Mouse (Mus musculus): ENCODE results near the gene Nop9. TPM values are rescaled to one million over a fixed set of nuclear protein-coding genes. Genes with fewer than 3 reads are reported as not detected.

The Nop9 gene
- polyA plus RNA-seq, 1 experiment from 2014 or later: 47.2 TPM

Other genes with a start within 250 kb of the Nop9 start
- 0.31 and 0.39 TPM in 2 replicates for gene Cpne6, start 235.2 kb upstream of the Nop9 start, polyA plus RNA-seq (2015; fragmentation: Nextera tagmentation; extraction: Ambion mirVana)
- gene Nrl, start 220.7 kb upstream of the Nop9 start, polyA plus RNA-seq (2015; fragmentation: Nextera tagmentation; extraction: Ambion mirVana): 0.07 and 0.08 TPM in 2 replicates
- 4.7 and 5.6 TPM in 2 replicates for gene Pck2, start 205.4 kb upstream of the Nop9 start, polyA plus RNA-seq (2015; fragmentation: Nextera tagmentation; extraction: Ambion mirVana)
- gene Dcaf11, start 185.7 kb upstream of the Nop9 start, polyA plus RNA-seq (2015; fragmentation: Nextera tagmentation; extraction: Ambion mirVana): 50.3 and 55.9 TPM in 2 replicates
- gene A730061H03Rik, start 185.3 kb upstream of the Nop9 start, polyA plus RNA-seq (2015; fragmentation: Nextera tagmentation; extraction: Ambion mirVana): 2.1 and 3.2 TPM in 2 replicates
- 0.26 and 0.33 TPM in 2 replicates for gene Fitm1, start 170.1 kb upstream of the Nop9 start, polyA plus RNA-seq (2015; fragmentation: Nextera tagmentation; extraction: Ambion mirVana)
- gene Psme1, start 167.6 kb upstream of the Nop9 start, polyA plus RNA-seq (2015; fragmentation: Nextera tagmentation; extraction: Ambion mirVana): 281 and 294 TPM in 2 replicates
- gene Emc9, start 160.4 kb upstream of the Nop9 start, polyA plus RNA-seq (2015; fragmentation: Nextera tagmentation; extraction: Ambion mirVana): 4.8 and 5.6 TPM in 2 replicates
- 604 and 625 TPM in 2 replicates for gene Psme2, start 154.6 kb upstream of the Nop9 start, polyA plus RNA-seq (2015; fragmentation: Nextera tagmentation; extraction: Ambion mirVana)
- gene Rnf31, start 154.0 kb upstream of the Nop9 start, polyA plus RNA-seq (2015; fragmentation: Nextera tagmentation; extraction: Ambion mirVana): 18.0 and 22.6 TPM in 2 replicates
- gene Irf9, start 142.1 kb upstream of the Nop9 start, polyA plus RNA-seq (2015; fragmentation: Nextera tagmentation; extraction: Ambion mirVana): 46.6 and 50.2 TPM in 2 replicates
- gene Rec8, start 127.7 kb upstream of the Nop9 start, polyA plus RNA-seq (2015; fragmentation: Nextera tagmentation; extraction: Ambion mirVana): 0.57 and 0.98 TPM in 2 replicates
- gene Ipo4, start 109.7 kb upstream of the Nop9 start, polyA plus RNA-seq (2015; fragmentation: Nextera tagmentation; extraction: Ambion mirVana): 32.8 and 39.6 TPM in 2 replicates
- 0.71 and 1.7 TPM in 2 replicates for gene Gm49378, start 107.8 kb upstream of the Nop9 start, polyA plus RNA-seq (2015; fragmentation: Nextera tagmentation; extraction: Ambion mirVana)
- gene Tm9sf1, start 101.9 kb upstream of the Nop9 start, polyA plus RNA-seq (2015; fragmentation: Nextera tagmentation; extraction: Ambion mirVana): 71.6 and 76.7 TPM in 2 replicates
- 0.62 and 0.81 TPM in 2 replicates for gene Tssk4, start 95.5 kb upstream of the Nop9 start, polyA plus RNA-seq (2015; fragmentation: Nextera tagmentation; extraction: Ambion mirVana)
- 78.1 and 80.2 TPM in 2 replicates for gene Mdp1, start 85.2 kb upstream of the Nop9 start, polyA plus RNA-seq (2015; fragmentation: Nextera tagmentation; extraction: Ambion mirVana)
- gene Gmpr2, start 73.8 kb upstream of the Nop9 start, polyA plus RNA-seq (2015; fragmentation: Nextera tagmentation; extraction: Ambion mirVana): 67.1 and 71.3 TPM in 2 replicates
- gene Nedd8, start 73.6 kb upstream of the Nop9 start, polyA plus RNA-seq (2015; fragmentation: Nextera tagmentation; extraction: Ambion mirVana): 529 and 550 TPM in 2 replicates
- gene Tinf2, start 63.9 kb upstream of the Nop9 start, polyA plus RNA-seq (2015; fragmentation: Nextera tagmentation; extraction: Ambion mirVana): 55.4 and 57.7 TPM in 2 replicates
- 2.0 and 3.0 TPM in 2 replicates for gene Tgm1, start 31.8 kb upstream of the Nop9 start, polyA plus RNA-seq (2015; fragmentation: Nextera tagmentation; extraction: Ambion mirVana)
- gene Rabggta, start 23.4 kb upstream of the Nop9 start, polyA plus RNA-seq (2015; fragmentation: Nextera tagmentation; extraction: Ambion mirVana): 32.2 and 39.4 TPM in 2 replicates
- 63.6 and 65.8 TPM in 2 replicates for gene Dhrs1, start within 50 bp of the Nop9 start, polyA plus RNA-seq (2015; fragmentation: Nextera tagmentation; extraction: Ambion mirVana)
- gene Cideb, start 12.8 kb downstream of the Nop9 start, polyA plus RNA-seq (2015; fragmentation: Nextera tagmentation; extraction: Ambion mirVana): 0.14 TPM in 1 of 2 replicates, not detected in the other
- gene Ltb4r2, start 15.7 kb downstream of the Nop9 start, polyA plus RNA-seq (2015; fragmentation: Nextera tagmentation; extraction: Ambion mirVana): 0.78 and 1.2 TPM in 2 replicates
- gene Ltb4r1, start 20.3 kb downstream of the Nop9 start, polyA plus RNA-seq (2015; fragmentation: Nextera tagmentation; extraction: Ambion mirVana): 3.7 and 4.3 TPM in 2 replicates
- 2.2 and 2.7 TPM in 2 replicates for gene Adcy4, start 38.4 kb downstream of the Nop9 start, polyA plus RNA-seq (2015; fragmentation: Nextera tagmentation; extraction: Ambion mirVana)
- 70.3 and 76.2 TPM in 2 replicates for gene Ripk3, start 43.2 kb downstream of the Nop9 start, polyA plus RNA-seq (2015; fragmentation: Nextera tagmentation; extraction: Ambion mirVana)
- 1.7 and 2.2 TPM in 2 replicates for gene Nfatc4, start 77.5 kb downstream of the Nop9 start, polyA plus RNA-seq (2015; fragmentation: Nextera tagmentation; extraction: Ambion mirVana)
- 1.7 and 2.4 TPM in 2 replicates for gene Nynrin, start 108.3 kb downstream of the Nop9 start, polyA plus RNA-seq (2015; fragmentation: Nextera tagmentation; extraction: Ambion mirVana)
- 0.05 and 0.12 TPM in 2 replicates for gene Cbln3, start 138.7 kb downstream of the Nop9 start, polyA plus RNA-seq (2015; fragmentation: Nextera tagmentation; extraction: Ambion mirVana)
- gene Khnyn, start 139.3 kb downstream of the Nop9 start, polyA plus RNA-seq (2015; fragmentation: Nextera tagmentation; extraction: Ambion mirVana): 8.5 and 9.8 TPM in 2 replicates
- 72.5 and 74.8 TPM in 2 replicates for gene Sdr39u1, start 154.6 kb downstream of the Nop9 start, polyA plus RNA-seq (2015; fragmentation: Nextera tagmentation; extraction: Ambion mirVana)
- 6.9 and 7.2 TPM in 2 replicates for gene Cma1, start 199.0 kb downstream of the Nop9 start, polyA plus RNA-seq (2015; fragmentation: Nextera tagmentation; extraction: Ambion mirVana)
- 0.15 TPM in 1 of 2 replicates, not detected in the other for gene Cma2, start 205.3 kb downstream of the Nop9 start, polyA plus RNA-seq (2015; fragmentation: Nextera tagmentation; extraction: Ambion mirVana)